Mouse (Mus musculus): ENCODE measurements around the gene Cog3.

DNA sequence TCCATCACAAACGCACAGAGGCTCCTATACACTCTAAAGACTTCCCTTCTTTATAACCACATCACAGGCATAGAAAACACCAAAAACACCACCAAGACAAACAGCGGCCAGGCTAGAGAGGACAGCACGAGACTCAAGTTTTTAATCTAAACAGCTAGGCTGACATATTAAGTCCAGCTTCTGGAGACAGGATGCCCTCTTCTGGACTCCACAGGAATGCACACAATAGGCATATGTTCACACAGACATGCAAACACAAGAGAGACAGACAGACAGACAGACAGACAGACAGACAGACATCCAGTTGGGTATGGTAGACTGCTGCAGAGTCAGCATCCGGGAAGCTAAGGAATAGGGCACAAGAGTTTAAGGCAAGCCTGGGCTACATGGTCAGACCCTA, 40.7 kb downstream of the Cog3 start:
- TF ChIP-seq GATA1 (IDR thresholded peaks at IDR 0.05; ENCODE audit: borderline replicate concordance, low read length) (no peak), FLI1 (IDR thresholded peaks at IDR 0.05; ENCODE audit: low read length) (no peak)

All from megakaryocyte, embryonic 14.5 days (primary cell).